Mouse (Mus musculus): Measurements from ENCODE around the gene Vmn1r184. TPM values are rescaled to one million over a fixed set of nuclear protein-coding genes. Genes with fewer than 3 reads are reported as not detected.
"Not testable (repeated sequence)": the region's sequence is repeated elsewhere in the genome, so short reads cannot be mapped to it uniquely, and the experiment has no call there.

Gene Vmn1r184
- not detected in 2 replicates for polyA plus RNA-seq (2016; fragmentation: Nextera tagmentation; extraction: Ambion mirVana)

GRCm38 (mm10) chr7:26260034-26260433, at the start of gene Vmn1r184:
Gene Vmn1r184, plus strand, starts transcription at chr7:26260334.
- H3K36me3 ChIP-seq; H3K9me3 ChIP-seq (replicated peaks); H3K27ac ChIP-seq (replicated peaks); DNase-seq (ENCODE audit: low spot score); H3K4me3 ChIP-seq; H3K27me3 ChIP-seq (ENCODE audit: low read depth, poor library complexity, severe bottlenecking); H3K4me1 ChIP-seq: not testable (repeated sequence)
- WGBS, result 83% methylated on average over 1 of the region's 1 CpGs

GRCm38 (mm10) chr7:26303429-26304166, 43.5 kb downstream of the Vmn1r184 start:
- not testable (repeated sequence) for H3K27ac ChIP-seq (replicated peaks); H3K4me1 ChIP-seq; H3K27me3 ChIP-seq (ENCODE audit: low read depth, poor library complexity, severe bottlenecking); DNase-seq (ENCODE audit: low spot score); H3K36me3 ChIP-seq; H3K4me3 ChIP-seq
- WGBS, result 82% methylated on average over 8 of the region's 8 CpGs
- H3K9me3 ChIP-seq (replicated peaks), result peaks cover 28% of the 10 kb centered on the region

GRCm38 (mm10) chr7:26306926-26307325, 46.8 kb downstream of the Vmn1r184 start, which contains the start of gene Cyp2a4:
Gene Cyp2a4, plus strand, starts transcription at chr7:26307169.
- WGBS, result 64% methylated on average over 2 of the region's 2 CpGs
- not testable (repeated sequence) for DNase-seq (ENCODE audit: low spot score); H3K36me3 ChIP-seq; H3K4me3 ChIP-seq; H3K27me3 ChIP-seq (ENCODE audit: low read depth, poor library complexity, severe bottlenecking); H3K4me1 ChIP-seq; H3K27ac ChIP-seq (replicated peaks)
- peaks cover 43% of the 10 kb centered on the region for H3K9me3 ChIP-seq (replicated peaks)

DNA sequence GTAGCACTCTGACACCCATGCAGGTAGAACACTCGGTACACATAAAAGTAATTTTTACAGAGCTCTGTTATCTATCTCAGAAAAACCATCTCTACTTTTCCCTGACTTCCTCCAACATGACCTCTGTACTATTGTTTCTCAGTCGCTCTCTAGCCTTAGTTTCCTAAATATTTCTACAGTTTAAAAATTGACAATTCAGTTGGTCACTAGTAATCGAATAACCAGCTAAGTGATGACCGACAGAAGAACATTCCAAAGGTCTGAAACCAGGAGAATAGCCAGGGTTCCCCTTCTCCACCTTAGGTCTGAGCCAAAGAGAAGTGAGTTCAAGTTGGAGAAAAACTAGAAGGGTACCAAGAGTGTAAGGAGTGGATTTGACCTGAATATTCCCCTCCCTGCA, 51.7 kb downstream of the Vmn1r184 start:
- H3K4me3 ChIP-seq; H3K27ac ChIP-seq (replicated peaks); H3K27me3 ChIP-seq (ENCODE audit: low read depth, poor library complexity, severe bottlenecking); H3K4me1 ChIP-seq; H3K36me3 ChIP-seq; DNase-seq (ENCODE audit: low spot score): not testable (repeated sequence)
- WGBS, result 84% methylated on average over 4 of the region's 4 CpGs
- H3K9me3 ChIP-seq (replicated peaks), result peaks cover 42% of the 10 kb centered on the region; the same call in 1 of the 2 replicates

- WGBS, result 80% methylated on average over 2 of the region's 2 CpGs
- not testable (repeated sequence) for H3K4me1 ChIP-seq; H3K27me3 ChIP-seq (ENCODE audit: low read depth, poor library complexity, severe bottlenecking); H3K27ac ChIP-seq (replicated peaks); H3K4me3 ChIP-seq; H3K36me3 ChIP-seq; DNase-seq (ENCODE audit: low spot score)
- H3K9me3 ChIP-seq (replicated peaks), result peaks cover 41% of the 10 kb centered on the region; the same call in 1 of the 2 replicates
Observed at GRCm38 (mm10) chr7:26315194-26315593, 55.1 kb downstream of the Vmn1r184 start.

GRCm38 (mm10) chr7:26315809-26316208, 55.7 kb downstream of the Vmn1r184 start:
- H3K27me3 ChIP-seq (ENCODE audit: low read depth, poor library complexity, severe bottlenecking); H3K27ac ChIP-seq (replicated peaks); DNase-seq (ENCODE audit: low spot score); H3K4me1 ChIP-seq; H3K36me3 ChIP-seq; H3K4me3 ChIP-seq: not testable (repeated sequence)
- WGBS, result 81% methylated on average over 4 of the region's 4 CpGs
- H3K9me3 ChIP-seq (replicated peaks), result peaks cover 37% of the 10 kb centered on the region; the same call in 1 of the 2 replicates

Other genes with a start within 250 kb of the Vmn1r184 start
- not detected in 2 replicates for gene Cyp2b13, start 198.8 kb upstream of the Vmn1r184 start, polyA plus RNA-seq (2016; fragmentation: Nextera tagmentation; extraction: Ambion mirVana)
- gene Cyp2b9, start 86.9 kb upstream of the Vmn1r184 start, polyA plus RNA-seq (2016; fragmentation: Nextera tagmentation; extraction: Ambion mirVana), result not detected in 2 replicates
- gene Cyp2a4, start 46.8 kb downstream of the Vmn1r184 start, polyA plus RNA-seq (2016; fragmentation: Nextera tagmentation; extraction: Ambion mirVana), result not detected in 2 replicates
- gene Nlrp9c, start 143.4 kb downstream of the Vmn1r184 start, polyA plus RNA-seq (2016; fragmentation: Nextera tagmentation; extraction: Ambion mirVana), result not detected in 2 replicates
- gene Nlrp4a, start 174.8 kb downstream of the Vmn1r184 start, polyA plus RNA-seq (2016; fragmentation: Nextera tagmentation; extraction: Ambion mirVana), result not detected in 2 replicates

Data from midbrain, embryonic 10.5 days (tissue).